Mouse (Mus musculus) stomach, embryonic 15.5 days (tissue): ENCODE results near the gene Nckap5l. TPM values are rescaled to one million over a fixed set of nuclear protein-coding genes. Genes with fewer than 3 reads are reported as not detected.

ENCODE experiments used
- polyA plus RNA-seq: library from polyadenylated mRNA; unstranded; fragments of >200 nt; fragmentation: Nextera tagmentation; extraction: Ambion mirVana; gene quantifications from 2 replicates; pipeline ENCODE4 v1.2.1, GENCODE M21; 2015

The Nckap5l gene
- polyA plus RNA-seq, 1 experiment from 2014 or later = 4.8 TPM

Other genes starting within 250 kb of the Nckap5l start
- 0.77 and 1.2 TPM in 2 replicates for gene Kcnh3, start 232.9 kb downstream of the Nckap5l start, polyA plus RNA-seq
- 107 and 122 TPM in 2 replicates for gene Mcrs1, start 205.8 kb downstream of the Nckap5l start, polyA plus RNA-seq
- gene Prpf40b, start 162.7 kb downstream of the Nckap5l start, polyA plus RNA-seq = 42.8 and 46.3 TPM in 2 replicates
- gene Fam186b, start 161.9 kb downstream of the Nckap5l start, polyA plus RNA-seq = 0.06 and 0.23 TPM in 2 replicates
- 18.2 and 21.3 TPM in 2 replicates for gene Fmnl3, start 87.3 kb downstream of the Nckap5l start, polyA plus RNA-seq
- gene Tmbim6, start 64.9 kb downstream of the Nckap5l start, polyA plus RNA-seq = 425 and 426 TPM in 2 replicates
- 14.8 and 14.9 TPM in 2 replicates for gene Bcdin3d, start 17.0 kb upstream of the Nckap5l start, polyA plus RNA-seq
- gene Faim2, start 70.4 kb upstream of the Nckap5l start, polyA plus RNA-seq = 0.61 and 0.92 TPM in 2 replicates
- gene Aqp2, start 121.3 kb upstream of the Nckap5l start, polyA plus RNA-seq = not detected in 2 replicates
- 0.30 and 0.43 TPM in 2 replicates for gene Aqp5, start 133.0 kb upstream of the Nckap5l start, polyA plus RNA-seq
- not detected in 2 replicates for gene Aqp6, start 143.7 kb upstream of the Nckap5l start, polyA plus RNA-seq
- 115 and 124 TPM in 2 replicates for gene Racgap1, start 193.9 kb upstream of the Nckap5l start, polyA plus RNA-seq
- gene Asic1, start 212.6 kb upstream of the Nckap5l start, polyA plus RNA-seq = 1.6 and 2.3 TPM in 2 replicates
- gene Smarcd1, start 244.4 kb upstream of the Nckap5l start, polyA plus RNA-seq = 24.1 and 27.0 TPM in 2 replicates
- not detected in 2 replicates for gene Gm17349, start 247.7 kb upstream of the Nckap5l start, polyA plus RNA-seq